Mouse (Mus musculus): ENCODE results near the gene Thada. TPM values are rescaled to one million over a fixed set of nuclear protein-coding genes. Genes with fewer than 3 reads are reported as not detected.

Thada gene
- polyA plus RNA-seq, 1 experiment from 2014 or later = 10.3 TPM

DNA sequence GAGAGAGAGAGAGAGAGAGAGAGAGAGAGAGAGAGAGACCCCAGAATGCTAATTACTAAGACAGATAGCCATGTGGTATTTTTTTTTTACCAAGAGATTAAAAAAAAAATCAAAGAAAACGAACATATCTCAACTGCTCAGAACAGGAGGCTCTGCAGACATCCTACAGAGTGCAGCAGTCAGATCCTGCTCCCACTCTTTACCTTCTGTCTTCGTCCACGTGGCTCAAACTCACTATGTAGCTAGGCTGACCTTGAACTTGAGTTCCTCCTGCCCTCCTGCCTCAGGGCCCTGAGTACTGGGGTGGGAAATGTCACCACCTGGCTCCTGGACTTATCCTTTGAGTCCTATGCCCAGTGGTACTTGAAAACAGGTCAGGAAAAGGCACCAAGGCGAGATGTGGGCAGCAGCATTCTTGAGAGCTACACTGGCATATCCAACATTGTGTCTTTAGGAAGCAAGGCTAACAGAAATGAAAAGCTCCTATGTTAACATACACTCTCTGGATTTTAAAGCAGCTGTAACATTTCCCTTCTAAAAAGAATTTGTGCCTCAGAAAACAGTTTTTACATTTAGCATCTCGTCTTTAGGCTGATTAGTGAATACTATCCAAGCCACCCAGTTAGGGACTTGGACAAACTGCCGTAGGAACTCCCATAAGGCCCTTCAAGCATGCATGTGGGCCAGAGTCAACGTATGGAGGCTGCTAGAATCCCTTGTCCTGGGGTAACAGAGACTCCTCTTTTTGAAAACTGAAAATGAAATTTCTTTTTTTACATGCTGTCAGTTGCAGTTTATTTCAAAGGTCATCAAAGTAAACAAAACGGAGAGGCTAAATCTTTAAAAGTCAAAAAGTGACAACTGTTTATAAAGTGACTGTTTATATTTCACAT, 183.4 kb downstream of the Thada start:
- no peak for DNase-seq (ENCODE audit: low spot score)

DNA sequence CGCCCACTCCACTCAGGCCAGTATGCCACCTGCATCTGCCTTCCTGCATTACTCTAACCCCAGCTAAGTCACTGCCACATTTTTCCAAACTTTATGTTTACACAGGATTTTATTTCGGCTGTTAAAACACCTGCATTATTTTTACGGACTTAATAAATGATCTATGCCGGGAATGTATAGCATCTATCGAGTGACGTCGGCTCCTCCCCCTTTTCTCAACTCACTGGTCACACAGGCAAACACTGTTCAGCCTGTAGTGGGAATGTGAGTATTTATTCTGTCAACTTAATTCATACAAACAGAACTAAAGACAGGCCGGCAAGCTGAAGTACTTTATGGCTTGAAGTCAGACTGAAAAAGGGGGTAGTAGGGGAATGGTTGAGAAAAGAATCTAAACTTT, 187.0 kb downstream of the Thada start:
- Histone ChIP-seq H3K27me3 (ENCODE audit: low read depth, poor library complexity, severe bottlenecking) (no peaks in the 10 kb centered on the region), H3K36me3 (no peaks in the 10 kb centered on the region), H3K4me3 (no peak overlapping the region), H3K9me3 (replicated peaks) (no peaks in the 10 kb centered on the region), H3K27ac (replicated peaks) (no peak overlapping the region), H3K4me1 (no peaks in the 10 kb centered on the region)
- WGBS = 91% methylated on average over 8 of the region's 8 CpGs
- no peak for DNase-seq (ENCODE audit: low spot score)

More for the DNA sequence above, 183.4 kb downstream of the Thada start:
- no peak overlapping the region for H3K27ac ChIP-seq (replicated peaks)
- H3K36me3 ChIP-seq = peaks cover 3% of the 10 kb centered on the region; the same call in 1 of the 2 replicates
- H3K4me1 ChIP-seq = no peaks in the 10 kb centered on the region
- no peak overlapping the region for H3K4me3 ChIP-seq
- 90% methylated on average over 8 of the region's 8 CpGs for WGBS
- no peaks in the 10 kb centered on the region for H3K9me3 ChIP-seq (replicated peaks)
- no peaks in the 10 kb centered on the region for H3K27me3 ChIP-seq (ENCODE audit: low read depth, poor library complexity, severe bottlenecking)

DNA sequence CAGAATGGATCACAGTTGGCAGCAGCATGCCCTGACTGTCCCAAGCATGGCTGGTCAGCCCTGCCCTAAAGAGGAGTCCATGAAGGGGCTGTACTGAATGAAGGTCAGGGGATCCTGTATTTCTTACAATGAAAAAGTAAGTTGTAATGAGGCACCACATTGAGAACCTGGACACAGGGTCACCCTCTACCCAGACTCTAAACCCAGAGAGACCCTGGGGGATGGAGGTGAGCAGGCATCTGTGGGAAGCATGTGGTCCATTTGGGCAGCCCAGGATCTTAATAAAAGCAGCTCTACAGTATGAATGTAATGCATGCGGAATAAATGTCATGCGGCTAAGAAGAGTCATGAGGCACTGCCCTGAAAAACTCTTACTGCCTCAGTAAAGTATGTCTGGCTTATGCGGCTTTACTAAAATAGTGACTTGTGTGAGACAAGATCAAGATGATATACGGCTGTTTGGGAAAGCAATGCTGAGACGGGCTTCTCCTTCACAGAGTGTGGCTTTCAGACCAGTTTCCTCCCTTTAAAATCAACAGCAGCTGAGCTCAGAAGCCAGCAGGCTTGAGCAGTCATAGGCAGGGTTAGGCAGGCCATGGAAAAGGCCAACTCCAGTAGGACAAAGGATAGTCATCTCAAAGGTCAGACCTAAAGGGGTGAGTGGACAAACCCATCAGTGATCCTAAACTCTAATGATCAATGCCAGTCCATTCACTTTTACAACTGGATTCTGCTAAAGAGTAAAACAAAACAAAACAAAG, 187.6 kb downstream of the Thada start:
- DNase-seq (ENCODE audit: low spot score) = no peak
- no peak overlapping the region for H3K27ac ChIP-seq (replicated peaks)
- no peaks in the 10 kb centered on the region for H3K9me3 ChIP-seq (replicated peaks)
- no peaks in the 10 kb centered on the region for H3K36me3 ChIP-seq
- 94% methylated on average over 5 of the region's 5 CpGs for WGBS
- H3K4me3 ChIP-seq = no peak overlapping the region
- H3K27me3 ChIP-seq (ENCODE audit: low read depth, poor library complexity, severe bottlenecking) = no peaks in the 10 kb centered on the region
- H3K4me1 ChIP-seq = no peaks in the 10 kb centered on the region

DNA sequence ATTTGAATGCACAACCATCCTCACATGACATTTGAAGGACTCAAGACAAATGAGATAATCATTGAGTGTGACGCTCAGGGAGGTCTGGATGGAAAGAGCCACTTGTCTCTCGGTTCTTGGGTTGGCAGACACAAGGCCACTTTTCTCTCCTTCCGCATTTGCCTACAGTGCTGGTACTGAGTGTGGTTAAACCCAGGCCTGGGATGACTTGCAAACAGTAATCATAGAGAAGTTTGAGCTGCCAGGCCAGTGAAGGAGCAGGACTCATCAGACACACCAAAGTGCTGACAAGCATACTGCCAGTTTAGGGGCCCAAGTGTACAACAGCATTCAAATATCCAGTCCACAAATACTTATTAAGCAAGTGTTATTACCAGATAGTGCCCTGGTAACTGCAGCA, 191.0 kb downstream of the Thada start:
- Histone ChIP-seq H3K27ac (replicated peaks) (no peak overlapping the region), H3K4me3 (no peak overlapping the region), H3K36me3 (peaks cover 14% of the 10 kb centered on the region), H3K27me3 (ENCODE audit: low read depth, poor library complexity, severe bottlenecking) (no peaks in the 10 kb centered on the region), H3K4me1 (no peaks in the 10 kb centered on the region), H3K9me3 (replicated peaks) (no peaks in the 10 kb centered on the region)
- WGBS = 91% methylated on average over 3 of the region's 3 CpGs
- no peak for DNase-seq (ENCODE audit: low spot score)

DNA sequence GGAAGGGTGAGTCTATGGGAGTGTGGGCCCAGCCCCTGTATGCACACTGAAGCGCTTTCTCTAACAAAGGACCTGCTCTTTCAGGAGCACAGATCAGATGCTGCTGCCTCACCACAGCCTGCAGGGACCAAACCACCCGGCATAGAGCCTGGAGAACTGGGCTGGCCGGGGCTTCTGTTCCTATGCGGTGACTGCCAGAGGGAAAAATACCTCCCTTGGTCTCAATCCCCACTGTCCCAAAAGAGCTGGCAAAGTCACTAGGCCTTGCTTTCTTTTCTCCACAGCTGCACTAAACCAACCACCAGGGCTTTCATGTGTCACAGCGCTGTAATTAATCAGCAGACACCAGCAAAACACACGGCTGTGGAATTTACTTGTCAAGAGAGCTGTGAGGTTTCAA, 191.8 kb downstream of the Thada start:
- DNase-seq (ENCODE audit: low spot score) = no peak
- Histone ChIP-seq H3K27ac (replicated peaks) (no peak overlapping the region), H3K4me3 (no peak overlapping the region), H3K9me3 (replicated peaks) (no peaks in the 10 kb centered on the region; the same call in 1 of the 2 replicates), H3K36me3 (peaks cover 18% of the 10 kb centered on the region), H3K4me1 (no peaks in the 10 kb centered on the region), H3K27me3 (ENCODE audit: low read depth, poor library complexity, severe bottlenecking) (no peaks in the 10 kb centered on the region)
- 76% methylated on average over 6 of the region's 6 CpGs for WGBS

DNA sequence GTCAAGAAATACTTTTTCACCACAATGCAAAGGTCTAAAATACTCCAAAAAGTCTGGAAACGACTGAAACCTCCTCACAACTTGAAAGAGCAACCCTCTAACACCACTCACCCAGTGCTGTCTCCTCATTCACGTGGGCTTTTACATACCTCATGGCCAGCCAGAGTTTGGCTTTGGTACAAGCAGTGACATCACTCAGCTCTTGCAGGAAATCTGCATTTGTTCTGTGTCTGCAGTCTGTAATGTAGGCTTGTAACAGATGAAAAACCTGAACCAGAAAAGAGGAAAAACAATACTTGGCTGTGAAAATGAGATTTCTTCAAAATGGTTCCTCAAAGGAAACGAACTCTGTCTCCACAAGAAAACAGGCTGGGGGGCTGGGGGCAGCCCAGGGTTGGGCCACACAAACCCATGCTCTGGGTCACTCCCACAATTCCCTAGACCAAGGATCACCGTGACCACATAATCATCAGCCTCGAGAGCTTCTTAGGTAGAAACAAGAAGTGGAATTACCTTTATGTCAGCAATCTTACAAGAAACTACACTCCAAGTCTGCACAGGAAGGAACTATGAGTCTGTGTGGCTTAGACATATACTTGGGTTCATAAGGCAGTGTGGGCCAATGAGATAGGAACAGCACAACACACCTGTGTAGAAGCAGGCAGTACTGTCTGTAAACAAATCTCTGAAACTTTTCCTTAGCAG, 193.3 kb downstream of the Thada start:
- Histone ChIP-seq H3K27me3 (ENCODE audit: low read depth, poor library complexity, severe bottlenecking) (no peaks in the 10 kb centered on the region), H3K27ac (replicated peaks) (no peak overlapping the region), H3K4me1 (no peaks in the 10 kb centered on the region), H3K9me3 (replicated peaks) (no peaks in the 10 kb centered on the region; the same call in 1 of the 2 replicates), H3K36me3 (peaks cover 23% of the 10 kb centered on the region), H3K4me3 (no peak overlapping the region)
- no peak for DNase-seq (ENCODE audit: low spot score)
- 86% methylated on average over 5 of the region's 5 CpGs for WGBS

DNA sequence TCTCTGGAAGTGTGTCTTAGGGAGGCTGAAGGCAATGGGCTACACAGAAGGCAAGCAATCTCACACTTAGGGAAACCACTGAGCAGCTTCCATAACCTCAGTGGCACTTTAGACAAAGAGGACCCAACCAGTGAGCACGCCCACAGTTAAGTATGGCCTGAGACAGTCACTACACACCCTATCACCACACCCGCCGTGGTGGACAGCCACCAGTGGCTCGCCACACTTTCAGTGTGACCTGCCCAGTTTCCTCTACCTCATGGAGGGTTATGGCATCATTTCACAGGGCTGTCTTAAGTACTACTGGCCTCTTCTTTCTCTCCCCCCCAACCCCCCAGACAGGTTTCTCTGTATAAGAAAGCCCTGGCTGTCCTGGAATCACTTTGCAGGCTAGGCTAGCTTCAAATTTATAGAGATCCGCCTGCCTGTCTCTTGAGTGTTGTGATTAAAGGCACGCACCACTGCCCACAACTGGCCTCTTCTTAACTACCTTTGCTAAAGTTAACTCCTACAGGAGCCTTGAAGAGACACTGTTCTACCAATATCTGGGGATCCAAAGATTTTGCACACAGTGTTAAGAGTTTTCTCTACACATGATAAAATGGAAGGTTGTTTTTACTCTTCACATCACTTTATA, 194.3 kb downstream of the Thada start:
- Histone ChIP-seq H3K4me1 (no peaks in the 10 kb centered on the region), H3K9me3 (replicated peaks) (no peaks in the 10 kb centered on the region; the same call in 1 of the 2 replicates), H3K27me3 (ENCODE audit: low read depth, poor library complexity, severe bottlenecking) (no peaks in the 10 kb centered on the region), H3K27ac (replicated peaks) (no peak overlapping the region), H3K4me3 (no peak overlapping the region), H3K36me3 (peaks cover 23% of the 10 kb centered on the region)
- no peak for DNase-seq (ENCODE audit: low spot score)
- 93% methylated on average over 6 of the region's 6 CpGs for WGBS

DNA sequence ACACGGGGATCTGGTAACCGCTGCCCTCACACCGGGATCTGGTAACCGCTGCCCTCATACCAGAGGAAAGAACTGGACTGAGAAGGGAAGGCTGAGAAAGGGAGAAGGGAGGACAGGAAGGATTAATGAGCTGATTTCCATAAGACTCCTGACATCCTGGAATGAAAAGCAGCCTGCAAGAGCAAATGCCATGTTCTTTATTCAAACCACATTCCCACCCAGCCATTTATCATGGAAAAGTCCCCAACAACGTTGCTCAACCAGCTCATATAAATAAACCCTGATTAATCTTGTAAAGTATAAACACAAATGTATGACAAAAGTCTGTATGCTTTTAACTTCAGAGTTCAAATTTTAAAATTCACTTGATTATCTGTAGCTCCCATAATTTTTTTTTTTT, 196.3 kb downstream of the Thada start:
- H3K27me3 ChIP-seq (ENCODE audit: low read depth, poor library complexity, severe bottlenecking) = no peaks in the 10 kb centered on the region
- no peak overlapping the region for H3K27ac ChIP-seq (replicated peaks)
- H3K9me3 ChIP-seq (replicated peaks) = no peaks in the 10 kb centered on the region; the same call in 1 of the 2 replicates
- DNase-seq (ENCODE audit: low spot score) = no peak
- 97% methylated on average over 5 of the region's 5 CpGs for WGBS
- no peak overlapping the region for H3K4me3 ChIP-seq
- no peaks in the 10 kb centered on the region for H3K4me1 ChIP-seq
- H3K36me3 ChIP-seq = peaks cover 23% of the 10 kb centered on the region

DNA sequence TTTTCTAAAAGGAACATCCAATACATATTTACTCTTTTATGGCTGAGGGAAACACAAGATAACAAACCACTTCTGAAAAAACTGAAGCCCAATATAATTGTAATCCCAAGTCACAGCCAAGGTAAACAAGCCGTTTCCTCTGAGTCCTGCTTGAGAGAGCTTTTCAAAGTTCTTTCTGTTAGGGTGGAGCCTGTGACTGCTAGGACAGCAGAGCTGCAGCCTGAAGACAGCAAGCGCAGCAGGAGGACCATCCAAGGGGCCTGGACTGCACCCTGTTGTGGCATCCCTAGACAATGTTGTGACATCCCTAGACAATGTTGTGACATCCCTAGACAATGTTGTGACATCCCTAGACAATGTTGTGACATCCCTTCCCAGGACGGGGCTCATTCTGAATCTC, 197.6 kb downstream of the Thada start:
- no peaks in the 10 kb centered on the region; the same call in 1 of the 2 replicates for H3K9me3 ChIP-seq (replicated peaks)
- H3K4me3 ChIP-seq = no peak overlapping the region
- WGBS = 80% methylated on average over 3 of the region's 3 CpGs
- H3K4me1 ChIP-seq = no peaks in the 10 kb centered on the region
- no peaks in the 10 kb centered on the region for H3K27me3 ChIP-seq (ENCODE audit: low read depth, poor library complexity, severe bottlenecking)
- H3K27ac ChIP-seq (replicated peaks) = no peak overlapping the region
- DNase-seq (ENCODE audit: low spot score) = no peak
- peaks cover 23% of the 10 kb centered on the region for H3K36me3 ChIP-seq

DNA sequence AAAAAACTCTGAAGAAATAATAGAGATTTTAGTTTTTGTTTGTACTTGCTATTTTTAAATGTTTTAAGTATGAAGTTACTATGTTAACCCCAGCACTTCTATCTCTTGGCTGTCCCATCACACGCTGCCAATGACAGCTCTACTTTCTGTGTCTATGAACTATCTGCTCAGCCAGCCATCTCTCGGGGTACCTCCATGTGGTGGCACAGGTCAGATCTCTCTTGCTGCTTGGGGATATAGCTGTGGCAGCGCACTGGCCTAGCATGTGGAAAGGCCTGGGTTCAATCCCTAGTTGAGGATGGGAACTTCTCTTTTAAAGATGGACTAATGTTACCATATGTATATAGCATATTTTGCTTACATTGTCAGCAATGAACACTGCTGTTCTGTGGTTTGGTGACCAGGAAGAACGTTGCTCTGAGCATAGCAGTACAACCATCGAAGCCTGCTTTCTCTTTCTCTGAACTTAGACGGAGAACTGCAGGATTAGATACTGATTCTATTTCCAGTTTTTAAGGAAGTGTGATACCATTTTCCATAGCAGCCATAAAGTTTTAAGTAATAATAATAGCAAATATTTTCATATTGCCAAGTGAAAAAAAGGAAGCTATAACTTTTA, 198.4 kb downstream of the Thada start:
- peaks cover 23% of the 10 kb centered on the region for H3K36me3 ChIP-seq
- H3K27ac ChIP-seq (replicated peaks) = no peak overlapping the region
- H3K4me3 ChIP-seq = no peak overlapping the region
- 96% methylated on average over 6 of the region's 6 CpGs for WGBS
- no peaks in the 10 kb centered on the region for H3K4me1 ChIP-seq
- H3K9me3 ChIP-seq (replicated peaks) = no peaks in the 10 kb centered on the region; the same call in 1 of the 2 replicates
- DNase-seq (ENCODE audit: low spot score) = no peak
- no peaks in the 10 kb centered on the region for H3K27me3 ChIP-seq (ENCODE audit: low read depth, poor library complexity, severe bottlenecking)

DNA sequence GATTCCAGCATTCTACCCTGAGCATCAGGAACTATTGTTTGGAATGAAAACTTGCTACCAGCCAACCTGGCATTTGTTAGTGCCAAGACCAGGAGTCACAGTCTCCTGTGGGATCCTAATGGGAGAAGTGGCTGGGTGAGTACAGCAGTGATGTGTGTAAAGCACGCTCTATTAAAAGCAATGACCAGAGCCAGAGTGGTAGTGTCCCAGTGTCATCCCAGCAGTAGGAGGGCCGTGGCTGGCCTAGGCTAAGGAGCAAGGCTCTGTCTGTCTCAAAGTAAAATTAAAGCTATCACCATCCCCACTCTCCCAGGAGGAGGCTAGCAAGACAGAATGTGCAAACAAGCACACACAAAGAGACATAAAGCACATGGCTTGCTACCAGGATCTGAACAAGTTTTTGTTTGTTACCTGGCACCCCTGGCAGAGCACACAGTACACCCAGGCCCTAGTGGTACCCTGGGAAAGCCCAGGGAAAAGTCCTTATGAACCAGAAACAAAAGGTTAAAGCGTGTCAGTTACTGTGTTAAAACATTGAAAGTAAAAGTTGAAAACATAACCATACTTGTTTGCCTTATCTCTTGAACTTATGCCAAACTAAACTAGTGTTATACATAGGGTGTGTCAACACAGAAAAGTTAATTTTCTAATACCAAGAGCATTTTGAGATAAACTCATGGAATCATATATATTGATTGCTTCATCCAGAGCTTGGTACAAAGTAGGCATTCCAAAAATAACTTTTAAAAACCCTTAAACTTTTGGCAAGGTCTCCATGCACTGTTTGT, 199.7 kb downstream of the Thada start:
- Histone ChIP-seq H3K27ac (replicated peaks) (no peak overlapping the region), H3K9me3 (replicated peaks) (no peaks in the 10 kb centered on the region; the same call in 1 of the 2 replicates), H3K4me1 (no peaks in the 10 kb centered on the region), H3K36me3 (peaks cover 20% of the 10 kb centered on the region), H3K27me3 (ENCODE audit: low read depth, poor library complexity, severe bottlenecking) (no peaks in the 10 kb centered on the region), H3K4me3 (no peak overlapping the region)
- 85% methylated on average over 3 of the region's 3 CpGs for WGBS
- DNase-seq (ENCODE audit: low spot score) = no peak
